Mouse (Mus musculus) heart, postnatal 0 days (tissue): ENCODE data around the gene Sptbn4.

Source experiments
- CTCF ChIP-seq: IDR thresholded peaks from 2 replicates; pipeline ENCODE4 v1.5.1; 2016; ENCODE audit warnings: antibody characterized with exemption, control low read depth, low read depth
- EP300 ChIP-seq: IDR thresholded peaks from 2 replicates; pipeline ENCODE4 v1.6.1; 2016; ENCODE audit warnings: antibody characterized with exemption, low read depth

- TF ChIP-seq CTCF (no peak), EP300 (no peak)
Measured at GRCm38 (mm10) chr7:27308821-27309549, 138.5 kb downstream of the Sptbn4 start.
